Mouse (Mus musculus): ENCODE measurements around the gene Gli2. TPM values are rescaled to one million over a fixed set of nuclear protein-coding genes. Genes with fewer than 3 reads are reported as not detected.

The Gli2 gene
- polyA plus RNA-seq, 1 experiment from 2014 or later, result 8.1 TPM

GRCm38 (mm10) chr1:118955791-118956190 lies 97.6 kb downstream of the Gli2 start:
- Histone ChIP-seq H3K9ac (no peak overlapping the region), H3K9me3 (no peaks in the 10 kb centered on the region), H3K27ac (0 out of 2 replicates have a peak overlapping the region, but pooled peaks have one; percentile 12), H3K36me3 (no peaks in the 10 kb centered on the region), H3K4me2 (no peak overlapping the region), H3K27me3 (replicated peaks) (no peaks in the 10 kb centered on the region), H3K4me1 (peaks cover 23% of the 10 kb centered on the region), H3K4me3 (replicated peaks) (no peak overlapping the region)
- 86% methylated on average over 11 of the region's 11 CpGs for WGBS
- no peak; the same call in 1 of the 2 replicates for ATAC-seq (ENCODE audit: insufficient read depth, low FRiP score, low read depth)

DNA sequence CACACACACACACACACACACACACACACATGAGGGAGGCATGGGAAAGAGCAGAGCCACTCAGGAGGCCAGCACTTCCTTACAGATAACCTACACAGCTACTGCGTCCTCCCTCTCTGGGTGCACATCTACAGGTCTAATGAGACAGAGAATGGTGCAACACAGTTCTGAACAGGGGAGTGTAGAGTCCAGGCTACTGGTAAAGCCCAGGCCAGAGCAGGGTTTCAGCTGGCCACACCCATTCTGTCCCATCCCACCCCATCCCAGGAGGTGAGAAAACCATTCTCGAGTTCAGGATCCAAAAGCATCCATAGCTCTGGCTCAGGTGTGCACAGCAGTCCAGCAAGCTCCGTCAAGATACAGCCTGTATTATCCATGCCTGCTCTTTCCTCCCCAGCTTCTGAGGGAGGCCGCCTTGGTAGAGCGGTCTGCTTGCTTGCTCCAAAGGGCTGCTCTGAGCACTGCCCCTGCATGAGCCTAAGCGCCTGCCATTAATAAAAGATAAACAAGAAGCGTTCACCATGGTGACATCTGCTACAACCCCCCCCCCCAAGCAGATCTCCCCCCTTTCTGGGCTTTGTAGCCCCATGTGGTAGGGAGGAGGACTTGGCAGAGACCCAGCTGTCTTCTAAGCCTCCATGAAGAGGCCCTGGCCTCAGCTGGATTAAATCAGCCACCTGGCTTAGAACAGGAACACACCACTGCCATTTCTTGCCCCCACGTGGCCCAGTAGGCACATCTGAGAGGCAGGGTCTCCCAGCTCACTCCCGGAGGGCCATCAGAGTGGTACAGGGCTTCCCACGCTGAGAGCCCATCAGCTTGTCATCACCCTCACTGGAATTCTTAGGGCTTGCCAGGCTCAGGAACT lies 98.8 kb downstream of the Gli2 start:
- Histone ChIP-seq H3K27me3 (replicated peaks) (no peaks in the 10 kb centered on the region), H3K9me3 (no peaks in the 10 kb centered on the region), H3K27ac (peak overlapping the region; percentile 60; the same call in 1 of the 2 replicates), H3K9ac (no peak overlapping the region), H3K4me3 (replicated peaks) (no peak overlapping the region), H3K36me3 (no peaks in the 10 kb centered on the region), H3K4me1 (peaks cover 23% of the 10 kb centered on the region), H3K4me2 (no peak overlapping the region)
- 38% methylated on average over 10 of the region's 10 CpGs for WGBS
- ATAC-seq (ENCODE audit: insufficient read depth, low FRiP score, low read depth), result peak; percentile 52; the same call in 1 of the 2 replicates

GRCm38 (mm10) chr1:118953031-118953430 lies 100.4 kb downstream of the Gli2 start:
- no peak for ATAC-seq (ENCODE audit: insufficient read depth, low FRiP score, low read depth)
- no peaks in the 10 kb centered on the region for H3K36me3 ChIP-seq
- WGBS, result 53% methylated on average over 3 of the region's 3 CpGs
- H3K9me3 ChIP-seq, result no peaks in the 10 kb centered on the region
- H3K4me3 ChIP-seq (replicated peaks), result no peak overlapping the region
- no peaks in the 10 kb centered on the region for H3K27me3 ChIP-seq (replicated peaks)
- H3K4me2 ChIP-seq, result no peak overlapping the region
- H3K4me1 ChIP-seq, result peaks cover 23% of the 10 kb centered on the region
- no peak overlapping the region for H3K9ac ChIP-seq
- H3K27ac ChIP-seq, result no peak overlapping the region

DNA sequence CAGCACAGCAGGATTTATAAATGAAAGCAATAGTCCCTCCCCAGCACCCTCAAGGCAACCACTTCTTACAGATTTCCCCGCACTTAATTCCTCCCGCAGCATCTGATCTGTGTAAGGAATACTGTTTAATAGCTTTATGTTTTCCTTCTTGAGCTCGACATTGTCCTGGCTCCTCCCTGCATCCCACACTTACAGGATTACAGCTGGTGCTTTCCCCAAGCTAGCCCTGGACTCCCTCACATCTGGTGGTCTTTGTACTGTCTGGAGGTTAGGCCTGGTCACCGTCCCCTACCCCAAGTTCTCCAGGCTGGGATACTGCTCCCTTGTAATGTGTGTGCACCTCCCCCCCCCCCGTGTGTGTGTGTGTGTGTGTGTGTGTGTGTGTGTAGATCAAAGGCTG lies 101.1 kb downstream of the Gli2 start:
- Histone ChIP-seq H3K4me1 (peaks cover 23% of the 10 kb centered on the region), H3K4me2 (no peak overlapping the region), H3K9ac (no peak overlapping the region), H3K9me3 (no peaks in the 10 kb centered on the region), H3K27ac (no peak overlapping the region), H3K36me3 (no peaks in the 10 kb centered on the region), H3K27me3 (replicated peaks) (no peaks in the 10 kb centered on the region), H3K4me3 (replicated peaks) (no peak overlapping the region)
- ATAC-seq (ENCODE audit: insufficient read depth, low FRiP score, low read depth), result no peak
- WGBS, result 35% methylated on average over 5 of the region's 5 CpGs

DNA sequence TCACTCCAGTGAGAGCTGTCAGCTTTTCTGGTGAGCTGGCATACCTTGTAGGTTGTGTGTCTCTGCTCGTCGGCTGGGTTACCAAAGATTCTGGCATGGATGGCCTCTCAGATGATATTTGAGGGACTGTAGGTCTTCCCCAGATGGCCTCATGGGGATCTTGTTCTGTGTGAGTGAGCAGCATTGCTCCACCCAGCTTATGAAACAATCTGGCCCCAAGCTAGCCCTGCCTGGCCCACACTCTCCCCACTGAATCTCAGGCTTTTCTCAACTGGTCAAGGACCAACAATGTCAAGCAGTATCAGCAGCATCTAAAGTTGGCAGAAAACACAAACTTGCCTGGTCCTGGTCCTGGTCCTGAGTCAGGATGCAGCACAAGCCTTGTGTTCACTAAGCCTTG lies 105.0 kb downstream of the Gli2 start:
- ATAC-seq (ENCODE audit: insufficient read depth, low FRiP score, low read depth), result no peak
- Histone ChIP-seq H3K36me3 (no peaks in the 10 kb centered on the region), H3K9ac (no peak overlapping the region), H3K4me2 (no peak overlapping the region), H3K27ac (no peak overlapping the region), H3K4me1 (peaks cover 3% of the 10 kb centered on the region; the same call in 1 of the 2 replicates), H3K9me3 (no peaks in the 10 kb centered on the region), H3K4me3 (replicated peaks) (no peak overlapping the region), H3K27me3 (replicated peaks) (no peaks in the 10 kb centered on the region)
- WGBS, result 83% methylated on average over 2 of the region's 2 CpGs

- H3K4me2 ChIP-seq, result no peak overlapping the region
- H3K27me3 ChIP-seq (replicated peaks), result no peaks in the 10 kb centered on the region
- no peak overlapping the region for H3K4me3 ChIP-seq (replicated peaks)
- H3K36me3 ChIP-seq, result no peaks in the 10 kb centered on the region
- no peak for ATAC-seq (ENCODE audit: insufficient read depth, low FRiP score, low read depth)
- no peak overlapping the region for H3K9ac ChIP-seq
- H3K9me3 ChIP-seq, result no peaks in the 10 kb centered on the region
- H3K4me1 ChIP-seq, result 0 out of 2 replicates have a peak, but pooled peaks cover 3% of the 10 kb centered on the region
- 81% methylated on average over 4 of the region's 4 CpGs for WGBS
- no peak overlapping the region for H3K27ac ChIP-seq
Observed at GRCm38 (mm10) chr1:118947221-118947620, 106.2 kb downstream of the Gli2 start.

GRCm38 (mm10) chr1:118941336-118941735 lies 112.1 kb downstream of the Gli2 start:
- no peak for ATAC-seq (ENCODE audit: insufficient read depth, low FRiP score, low read depth)
- H3K27me3 ChIP-seq (replicated peaks), result no peaks in the 10 kb centered on the region
- H3K4me1 ChIP-seq, result 0 out of 2 replicates have a peak, but pooled peaks cover 3% of the 10 kb centered on the region
- no peaks in the 10 kb centered on the region for H3K9me3 ChIP-seq
- H3K36me3 ChIP-seq, result no peaks in the 10 kb centered on the region
- 46% methylated on average over 8 of the region's 8 CpGs for WGBS
- no peak overlapping the region for H3K4me2 ChIP-seq
- no peak overlapping the region for H3K9ac ChIP-seq
- no peak overlapping the region for H3K4me3 ChIP-seq (replicated peaks)
- H3K27ac ChIP-seq, result no peak overlapping the region

DNA sequence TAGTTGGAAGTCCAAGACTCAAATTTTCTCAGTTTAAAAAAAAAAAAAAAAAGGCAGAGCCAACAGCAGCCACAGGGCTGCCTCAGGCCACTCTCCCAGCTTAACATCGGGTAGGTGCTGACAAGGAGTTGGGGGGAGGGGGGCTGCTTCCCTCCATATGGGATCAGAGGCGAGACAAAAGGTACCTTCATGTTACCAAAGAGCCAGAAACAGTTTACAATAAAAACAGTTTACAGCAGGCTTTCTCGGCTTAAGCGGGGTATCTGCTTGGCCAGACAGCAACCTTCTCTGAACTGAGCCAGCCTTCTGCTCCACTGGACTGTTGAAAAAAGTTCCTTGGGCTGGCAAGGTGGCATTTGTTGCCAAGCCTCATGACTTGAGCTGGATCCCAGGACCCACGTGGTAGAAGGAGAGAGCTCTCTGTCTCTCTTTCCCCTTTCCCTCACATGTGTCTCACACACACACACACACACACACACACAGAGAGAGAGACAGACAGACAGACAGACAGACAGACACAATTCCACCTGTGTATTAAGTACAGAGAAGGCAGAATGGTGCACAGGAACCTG lies 113.1 kb downstream of the Gli2 start:
- no peak overlapping the region for H3K27ac ChIP-seq
- no peak overlapping the region for H3K9ac ChIP-seq
- peaks cover 9% of the 10 kb centered on the region for H3K4me1 ChIP-seq
- WGBS, result 36% methylated on average over 5 of the region's 5 CpGs
- no peak overlapping the region for H3K4me2 ChIP-seq
- H3K27me3 ChIP-seq (replicated peaks), result no peaks in the 10 kb centered on the region
- no peaks in the 10 kb centered on the region for H3K9me3 ChIP-seq
- no peak for ATAC-seq (ENCODE audit: insufficient read depth, low FRiP score, low read depth)
- no peak overlapping the region for H3K4me3 ChIP-seq (replicated peaks)
- no peaks in the 10 kb centered on the region for H3K36me3 ChIP-seq

GRCm38 (mm10) chr1:118938206-118938605 lies 115.2 kb downstream of the Gli2 start:
- Histone ChIP-seq H3K27ac (no peak overlapping the region), H3K9me3 (no peaks in the 10 kb centered on the region), H3K9ac (no peak overlapping the region), H3K36me3 (no peaks in the 10 kb centered on the region), H3K27me3 (replicated peaks) (no peaks in the 10 kb centered on the region), H3K4me2 (no peak overlapping the region), H3K4me1 (peaks cover 9% of the 10 kb centered on the region), H3K4me3 (replicated peaks) (no peak overlapping the region)
- ATAC-seq (ENCODE audit: insufficient read depth, low FRiP score, low read depth), result no peak
- 62% methylated on average over 4 of the region's 4 CpGs for WGBS

DNA sequence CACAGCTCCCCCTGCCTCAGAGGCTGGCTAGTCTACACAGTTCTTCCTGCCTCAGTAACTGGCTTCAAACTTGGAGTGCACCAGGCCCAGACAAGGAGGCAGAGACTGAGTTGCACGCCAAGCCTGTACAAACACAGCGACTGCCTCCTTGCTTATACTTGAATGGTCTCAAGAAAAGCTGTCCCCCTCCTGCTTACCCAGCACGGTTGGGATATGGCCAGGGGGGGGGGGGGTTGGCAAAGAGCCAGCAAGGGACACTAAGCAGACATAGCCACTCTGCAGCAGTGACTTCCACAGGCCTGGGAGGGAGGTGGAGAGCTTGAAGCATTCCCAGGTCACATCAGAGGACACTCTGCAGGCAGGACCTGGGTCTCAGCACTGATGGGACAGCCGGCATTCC lies 117.3 kb downstream of the Gli2 start:
- no peaks in the 10 kb centered on the region for H3K27me3 ChIP-seq (replicated peaks)
- 13% methylated on average over 4 of the region's 4 CpGs for WGBS
- no peaks in the 10 kb centered on the region for H3K36me3 ChIP-seq
- H3K4me3 ChIP-seq (replicated peaks), result no peak overlapping the region
- ATAC-seq (ENCODE audit: insufficient read depth, low FRiP score, low read depth), result peak; percentile 75; the same call in 1 of the 2 replicates
- peak overlapping the region; percentile 77 for H3K27ac ChIP-seq
- no peak overlapping the region for H3K4me2 ChIP-seq
- no peak overlapping the region for H3K9ac ChIP-seq
- no peaks in the 10 kb centered on the region for H3K9me3 ChIP-seq
- H3K4me1 ChIP-seq, result peaks cover 6% of the 10 kb centered on the region

DNA sequence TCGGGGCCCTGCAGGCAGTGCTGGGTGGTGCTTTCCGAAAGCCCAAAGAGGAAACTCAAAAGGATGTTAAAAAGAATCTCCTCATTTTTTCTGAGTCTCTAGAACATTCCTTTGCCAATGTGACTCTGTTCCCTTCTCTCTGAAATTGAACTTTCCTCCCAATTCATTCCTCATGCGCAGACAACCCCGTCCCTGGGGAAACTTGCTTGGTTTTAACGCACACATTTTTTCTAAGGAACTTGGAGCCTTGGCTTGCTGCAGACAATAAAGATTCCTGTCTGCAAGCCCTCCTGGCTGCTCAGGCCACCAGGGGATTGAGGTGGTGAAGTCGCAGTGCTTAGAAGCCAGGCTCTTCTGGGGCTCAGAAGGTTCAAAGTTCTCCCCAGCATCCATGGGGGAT lies 117.9 kb downstream of the Gli2 start:
- Histone ChIP-seq H3K36me3 (no peaks in the 10 kb centered on the region), H3K27me3 (replicated peaks) (no peaks in the 10 kb centered on the region), H3K27ac (peak overlapping the region; percentile 77), H3K4me1 (peaks cover 6% of the 10 kb centered on the region), H3K9me3 (no peaks in the 10 kb centered on the region), H3K4me3 (replicated peaks) (no peak overlapping the region), H3K4me2 (no peak overlapping the region), H3K9ac (no peak overlapping the region)
- 48% methylated on average over 6 of the region's 6 CpGs for whole genome bisulfite sequencing
- ATAC-seq (ENCODE audit: insufficient read depth, low FRiP score, low read depth), result no peak

GRCm38 (mm10) chr1:118932167-118932566 lies 121.3 kb downstream of the Gli2 start:
- ATAC-seq (ENCODE audit: insufficient read depth, low FRiP score, low read depth), result no peak
- Histone ChIP-seq H3K4me1 (peaks cover 6% of the 10 kb centered on the region), H3K9me3 (no peaks in the 10 kb centered on the region), H3K36me3 (no peaks in the 10 kb centered on the region), H3K27me3 (replicated peaks) (no peaks in the 10 kb centered on the region), H3K9ac (no peak overlapping the region), H3K27ac (no peak overlapping the region), H3K4me2 (no peak overlapping the region), H3K4me3 (replicated peaks) (no peak overlapping the region)
- WGBS, result 86% methylated on average over 5 of the region's 5 CpGs
